Mouse (Mus musculus) testis, adult 2 months (tissue): ENCODE measurements around the gene Kcna7. TPM values are rescaled to one million over a fixed set of nuclear protein-coding genes. Genes with fewer than 3 reads are reported as not detected.

Experiments used
- H3K27ac ChIP-seq: fragments of 200-500 bp; 2 replicates; pipeline ENCODE4 v1.5.1; 2012; ENCODE audit warnings: low read depth, low read length; ENCODE audit not compliant: control insufficient read depth, insufficient read depth
- H3K27me3 ChIP-seq: fragments of 200-500 bp; 2 replicates; pipeline ENCODE4 v1.6.1; 2012; ENCODE audit warnings: mild to moderate bottlenecking, low read length, moderate library complexity; ENCODE audit not compliant: control insufficient read depth, insufficient read depth
- H3K36me3 ChIP-seq: fragments of 200-500 bp; 2 replicates; pipeline ENCODE4 v1.6.1; 2012; ENCODE audit warnings: mild to moderate bottlenecking, low read length; ENCODE audit not compliant: control insufficient read depth, insufficient read depth
- H3K4me1 ChIP-seq: fragments of 200-500 bp; 2 replicates; pipeline ENCODE4 v1.6.1; 2012; ENCODE audit warnings: low read length; ENCODE audit not compliant: control insufficient read depth, insufficient read depth
- H3K4me3 ChIP-seq: fragments of 200-500 bp; 2 replicates; pipeline ENCODE4 v1.5.1; 2012; ENCODE audit warnings: low read depth, mild to moderate bottlenecking, low read length, moderate library complexity, mixed read lengths; ENCODE audit not compliant: control insufficient read depth
- CTCF ChIP-seq: fragments of 200-500 bp; IDR thresholded peaks from 2 replicates; pipeline ENCODE4 v1.5.1; 2012; ENCODE audit warnings: low read depth, mild to moderate bottlenecking, inconsistent platforms, low read length, moderate library complexity; ENCODE audit not compliant: control insufficient read depth, insufficient read depth, insufficient replicate concordance
- POLR2A ChIP-seq: fragments of 200-500 bp; IDR thresholded peaks from 2 replicates; pipeline ENCODE4 v1.6.1; 2012; ENCODE audit warnings: low read depth, mild to moderate bottlenecking, inconsistent platforms, low read length, moderate library complexity; ENCODE audit not compliant: control insufficient read depth
- polyA plus RNA-seq: library from polyadenylated mRNA; depleted of rRNA; stranded (reverse); fragments of >200 nt; gene quantifications from 2 replicates; pipeline ENCODE4 v1.2.3, GENCODE M21; 2012

Gene Kcna7
- polyA plus RNA-seq, 1 experiment = 1.1 TPM

- H3K36me3 ChIP-seq = no peaks in the 10 kb centered on the region; the same call in 1 of the 2 replicates
- peaks cover 27% of the 10 kb centered on the region for H3K4me1 ChIP-seq
- no peaks in the 10 kb centered on the region for H3K27me3 ChIP-seq
- TF ChIP-seq CTCF = no peak
- TF ChIP-seq POLR2A = no peak
- H3K4me3 ChIP-seq = no peak overlapping the region
- no peak overlapping the region for H3K27ac ChIP-seq
Observed at GRCm38 (mm10) chr7:45436444-45436843, 31.0 kb downstream of the Kcna7 start.

GRCm38 (mm10) chr7:45437046-45437445 lies 31.6 kb downstream of the Kcna7 start:
- Histone ChIP-seq H3K27me3 (no peaks in the 10 kb centered on the region), H3K4me1 (peaks cover 27% of the 10 kb centered on the region), H3K36me3 (no peaks in the 10 kb centered on the region; the same call in 1 of the 2 replicates), H3K4me3 (no peak overlapping the region), H3K27ac (no peak overlapping the region)
- TF ChIP-seq CTCF (no peak), POLR2A (no peak)

GRCm38 (mm10) chr7:45437521-45438276 lies 32.2 kb downstream of the Kcna7 start, which contains the start of gene Ruvbl2:
TSS of gene Ruvbl2 (minus strand) at chr7:45438096.
- Histone ChIP-seq H3K4me3 (no peak within 1 kb of the TSS), H3K36me3 (no peaks in the 10 kb centered on the region; the same call in 1 of the 2 replicates), H3K27ac (no peak within 1 kb of the TSS), H3K4me1 (peaks cover 27% of the 10 kb centered on the region), H3K27me3 (no peaks in the 10 kb centered on the region)
- no peak for TF ChIP-seq POLR2A
- TF ChIP-seq CTCF = no peak

GRCm38 (mm10) chr7:45443526-45444420 lies 38.3 kb downstream of the Kcna7 start:
- Histone ChIP-seq H3K4me3 (no peak overlapping the region), H3K4me1 (peaks cover 4% of the 10 kb centered on the region), H3K36me3 (no peaks in the 10 kb centered on the region), H3K27me3 (no peaks in the 10 kb centered on the region), H3K27ac (no peak overlapping the region; the same call in 1 of the 2 replicates)
- TF ChIP-seq CTCF = no peak
- no peak for TF ChIP-seq POLR2A

GRCm38 (mm10) chr7:45446589-45446988 lies 41.1 kb downstream of the Kcna7 start:
- Histone ChIP-seq H3K4me3 (no peak overlapping the region), H3K4me1 (peaks cover 4% of the 10 kb centered on the region), H3K36me3 (no peaks in the 10 kb centered on the region), H3K27ac (no peak overlapping the region), H3K27me3 (no peaks in the 10 kb centered on the region)
- TF ChIP-seq POLR2A = no peak
- no peak for TF ChIP-seq CTCF

- Histone ChIP-seq H3K4me3 (no peak overlapping the region), H3K27ac (no peak overlapping the region), H3K4me1 (peaks cover 6% of the 10 kb centered on the region), H3K27me3 (no peaks in the 10 kb centered on the region), H3K36me3 (no peaks in the 10 kb centered on the region)
- TF ChIP-seq CTCF = peak; percentile 19; the same call in 1 of the 2 replicates
- no peak for TF ChIP-seq POLR2A
Observed at GRCm38 (mm10) chr7:45447325-45447990, 42.0 kb downstream of the Kcna7 start.

- no peak for TF ChIP-seq POLR2A
- no peak for TF ChIP-seq CTCF
- Histone ChIP-seq H3K27ac (no peak overlapping the region), H3K36me3 (no peaks in the 10 kb centered on the region), H3K27me3 (no peaks in the 10 kb centered on the region), H3K4me3 (no peak overlapping the region), H3K4me1 (peaks cover 5% of the 10 kb centered on the region)
Observed at GRCm38 (mm10) chr7:45449974-45450373, 44.5 kb downstream of the Kcna7 start.
